Mouse (Mus musculus) liver (tissue): ENCODE results near the gene Shisa5.

ENCODE experiments used
- DNase-seq: peaks from one replicate; pipeline ENCODE4 v3.0.0-alpha.2; 2020; ENCODE audit warnings: mixed read lengths

Shisa5 gene

GRCm38 (mm10) chr9:109094553-109095136, 56.3 kb downstream of the Shisa5 start:
- peak; percentile 64 for DNase-seq

GRCm38 (mm10) chr9:109095137-109095982, 57.0 kb downstream of the Shisa5 start, which contains the start of gene Plxnb1:
TSS of gene Plxnb1 (plus strand) at chr9:109095389.
- peak; percentile 75 for DNase-seq

GRCm38 (mm10) chr9:109096251-109096661, 57.9 kb downstream of the Shisa5 start:
- DNase-seq, result no peak

GRCm38 (mm10) chr9:109096856-109097255, 58.5 kb downstream of the Shisa5 start:
- DNase-seq, result no peak

GRCm38 (mm10) chr9:109097291-109097690, 58.9 kb downstream of the Shisa5 start:
- DNase-seq, result no peak

- no peak for DNase-seq
Measured at GRCm38 (mm10) chr9:109097831-109098230, 59.5 kb downstream of the Shisa5 start.

GRCm38 (mm10) chr9:109098366-109098765, 60.0 kb downstream of the Shisa5 start:
- DNase-seq, result no peak

GRCm38 (mm10) chr9:109098969-109099368, 60.6 kb downstream of the Shisa5 start:
- peak; percentile 64 for DNase-seq

- DNase-seq, result no peak
Measured at GRCm38 (mm10) chr9:109100307-109100928, 62.1 kb downstream of the Shisa5 start.

GRCm38 (mm10) chr9:109101933-109102445, 63.6 kb downstream of the Shisa5 start:
- DNase-seq, result no peak

GRCm38 (mm10) chr9:109102541-109102940, 64.2 kb downstream of the Shisa5 start:
- no peak for DNase-seq

GRCm38 (mm10) chr9:109103250-109103649, 64.9 kb downstream of the Shisa5 start:
- no peak for DNase-seq

- DNase-seq, result no peak
Measured at GRCm38 (mm10) chr9:109104083-109104482, 65.7 kb downstream of the Shisa5 start.

- no peak for DNase-seq
Measured at GRCm38 (mm10) chr9:109105011-109105410, 66.6 kb downstream of the Shisa5 start.

GRCm38 (mm10) chr9:109105648-109106047, 67.3 kb downstream of the Shisa5 start:
- no peak for DNase-seq

- DNase-seq, result no peak
Measured at GRCm38 (mm10) chr9:109107341-109107740, 69.0 kb downstream of the Shisa5 start.
